Mouse (Mus musculus) cerebellum, adult 2 months (tissue): ENCODE data around the gene Amdhd2.

Experiments
- CTCF ChIP-seq: fragments of 200-500 bp; IDR thresholded peaks from 2 replicates; pipeline ENCODE4 v1.5.1; 2011; ENCODE audit warnings: low read depth, mild to moderate bottlenecking, control low read depth, low read length, moderate library complexity, borderline replicate concordance; ENCODE audit not compliant: insufficient read depth
- POLR2A ChIP-seq: fragments of 200-500 bp; IDR thresholded peaks from 2 replicates; pipeline ENCODE4 v1.6.1; 2011; ENCODE audit warnings: low read length, control low read depth, borderline replicate concordance; ENCODE audit not compliant: insufficient read depth

GRCm38 (mm10) chr17:24209043-24209915 is 45.7 kb upstream of the Amdhd2 start, which contains the start of gene Ntn3:
- TF ChIP-seq CTCF (no peak), POLR2A (no peak)
